Comparison of ENCODE assay signal across 8 mouse cellular contexts in the genomic region with DNA sequence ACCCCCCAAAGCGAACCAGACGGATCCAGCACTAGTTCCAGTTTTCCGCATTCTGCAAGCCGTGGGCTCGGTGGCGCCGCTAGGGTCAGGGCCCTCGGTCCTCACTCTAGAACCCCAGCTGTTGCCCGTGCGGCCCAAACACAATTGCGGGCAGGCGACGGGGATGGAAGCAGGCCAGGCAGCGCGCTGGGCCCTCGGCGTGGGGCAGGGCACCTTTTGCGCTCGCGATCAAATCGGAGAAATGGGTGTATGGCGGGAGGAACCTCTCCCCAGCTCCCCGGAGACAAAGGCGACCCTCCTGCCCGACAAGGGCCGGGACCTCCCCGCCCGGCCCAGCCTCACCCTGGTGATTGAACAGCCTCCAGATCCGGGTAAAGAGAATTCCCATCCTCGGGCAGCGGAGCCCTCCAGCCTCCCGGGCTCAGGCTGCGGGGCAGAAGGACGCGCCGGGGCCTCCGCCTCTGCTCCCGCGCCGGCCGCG. TPM values are rescaled to one million over a fixed set of nuclear protein-coding genes. Genes with fewer than 3 reads are reported as not detected.
DNase-seq lines count a peak whose midpoint lies in the region; ATAC-seq and TF ChIP-seq lines count a peak whose summit lies in the region.

No protein-coding gene starts in this region.

- no peak overlapping the region for H3K4me2 ChIP-seq in CH12.LX (ENCODE audit: insufficient read depth, low read depth, poor library complexity, severe bottlenecking)
- peak overlapping the region; percentile 72 for H3K4me2 ChIP-seq in midbrain, embryonic 15.5 days

- no peak for TF ChIP-seq POLR2A in CH12.LX (IDR thresholded peaks at IDR 0.05; ENCODE audit: low read depth, low read length)

- no peak for TF ChIP-seq CTCF in CH12.LX (conservative IDR thresholded peaks at IDR 0.05 in 1 of 2, IDR thresholded peaks at IDR 0.05 in 1 of 2; ENCODE audit: low read depth in 2 of 2, low read length in 2 of 2)

- dilution Hi-C loops in CH12.LX (cut with MboI; ENCODE audit: extremely low pct_ligation_motif_present, extremely low pct_unique_long_range_greater_than_20kb, low sequenced_read_pairs): no loop called here

- peak overlapping the region; percentile 3; the same call in 1 of the 2 replicates for H3K27ac ChIP-seq in CH12.LX (ENCODE audit: insufficient read depth, low read depth)
- H3K27ac ChIP-seq in embryonic facial prominence, embryonic 10.5 days (replicated peaks): peak overlapping the region; percentile 99
- peak overlapping the region; percentile 82 for H3K27ac ChIP-seq in midbrain, embryonic 15.5 days

- peak; percentile 90 for ATAC-seq in midbrain, embryonic 15.5 days (replicated peaks)

- TF ChIP-seq EP300 in CH12.LX (IDR thresholded peaks at IDR 0.05; ENCODE audit: low read length): no peak

- TF ChIP-seq RAD21 in CH12.LX (IDR thresholded peaks at IDR 0.05; ENCODE audit: low read depth, low read length): no peak

- H3K79me2 ChIP-seq in CH12.LX (replicated peaks; ENCODE audit: control insufficient read depth, extremely low read depth, insufficient read depth, poor library complexity, severe bottlenecking): peaks cover 51% of the 10 kb centered on the region

- no peaks in the 10 kb centered on the region for H3K9me3 ChIP-seq in CH12.LX (replicated peaks; ENCODE audit: low read length)
- H3K9me3 ChIP-seq in embryonic facial prominence, embryonic 10.5 days: no peaks in the 10 kb centered on the region
- no peaks in the 10 kb centered on the region for H3K9me3 ChIP-seq in midbrain, embryonic 15.5 days

- no peaks in the 10 kb centered on the region for H3K36me3 ChIP-seq in CH12.LX (replicated peaks in 1 of 2; ENCODE audit: control insufficient read depth in 1 of 2, insufficient read depth in 1 of 2, low read length in 1 of 2)
- no peaks in the 10 kb centered on the region for H3K36me3 ChIP-seq in embryonic facial prominence, embryonic 10.5 days (replicated peaks)
- no peaks in the 10 kb centered on the region for H3K36me3 ChIP-seq in midbrain, embryonic 15.5 days (replicated peaks)

- peak; percentile 75 to 78 for DNase-seq in cerebellum, postnatal 10 days
- no peak for DNase-seq in cerebellum, adult 9-11 months
- DNase-seq in CH12.LX (ENCODE audit: extremely low read depth) (peak; percentile 33), liver (peak; percentile 74)
- no peak for DNase-seq in embryonic facial prominence, embryonic 10.5 days (ENCODE audit: low spot score)
- peak; percentile 63 for DNase-seq in heart, postnatal 4 days
- DNase-seq in testis, postnatal 10 days (ENCODE audit: low spot score): peak; percentile 75

- in situ Hi-C loops in CH12.LX (cut with MboI; ENCODE audit: low pct_ligation_motif_present, low pct_unique_long_range_greater_than_20kb, low sequenced_read_pairs): loop anchor here (25.0 kb wide), 1 partner anchor 163 kb away; no protein-coding TSS in a partner anchor

- H3K4me1 ChIP-seq in CH12.LX (ENCODE audit: control insufficient read depth in 1 of 2, insufficient read depth in 2 of 2): peaks cover 16 to 68% of the 10 kb centered on the region in 2 experiments
- peaks cover 35% of the 10 kb centered on the region for H3K4me1 ChIP-seq in embryonic facial prominence, embryonic 10.5 days
- peaks cover 33% of the 10 kb centered on the region for H3K4me1 ChIP-seq in midbrain, embryonic 15.5 days

- WGBS in embryonic facial prominence, embryonic 10.5 days: under 1% methylated on average over 42 of the region's 42 CpGs
- WGBS in midbrain, embryonic 15.5 days: under 1% methylated on average over 42 of the region's 42 CpGs

- H3K27me3 ChIP-seq in CH12.LX (replicated peaks): peaks cover 3% of the 10 kb centered on the region
- no peaks in the 10 kb centered on the region for H3K27me3 ChIP-seq in embryonic facial prominence, embryonic 10.5 days (replicated peaks; ENCODE audit: low read depth, poor library complexity, severe bottlenecking)
- no peaks in the 10 kb centered on the region for H3K27me3 ChIP-seq in midbrain, embryonic 15.5 days (replicated peaks)

- peak overlapping the region; percentile 79 for H3K9ac ChIP-seq in CH12.LX (ENCODE audit: insufficient read depth, low read depth)
- peak overlapping the region; percentile 77 for H3K9ac ChIP-seq in midbrain, embryonic 15.5 days

- peak overlapping the region; percentile 88 to 91 (median 89) for H3K4me3 ChIP-seq in CH12.LX (replicated peaks in 1 of 3; ENCODE audit: low read depth in 2 of 3, low read length in 2 of 3, poor library complexity in 1 of 3)
- H3K4me3 ChIP-seq in embryonic facial prominence, embryonic 10.5 days: peak overlapping the region; percentile 93
- peak overlapping the region; percentile 62 for H3K4me3 ChIP-seq in midbrain, embryonic 15.5 days

TF ChIP-seq in CH12.LX, 34 proteins besides CTCF, POLR2A, EP300 and RAD21:
- no peak for TF ChIP-seq POLR2AphosphoS2 (IDR thresholded peaks at IDR 0.05; ENCODE audit: low read depth, low read length)
- TF ChIP-seq NRF1 (IDR thresholded peaks at IDR 0.05; ENCODE audit: low read depth, low read length): no peak
- TF ChIP-seq MYC (IDR thresholded peaks at IDR 0.05; ENCODE audit: low read depth, low read length): no peak
- TF ChIP-seq SMC3 (IDR thresholded peaks at IDR 0.05; ENCODE audit: low read depth, low read length): no peak
- TF ChIP-seq MAZ (IDR thresholded peaks at IDR 0.05; ENCODE audit: low read depth, low read length): no peak
- peak; percentile 40; the same call in 1 of the 2 replicates for TF ChIP-seq UBTF (IDR thresholded peaks at IDR 0.05; ENCODE audit: low read depth, low read length)
- TF ChIP-seq CHD2 (IDR thresholded peaks at IDR 0.05; ENCODE audit: low read length): peak; percentile 29; the same call in 1 of the 2 replicates
- no peak for TF ChIP-seq TCF12 (IDR thresholded peaks at IDR 0.05; ENCODE audit: low read depth, low read length)
- no peak for TF ChIP-seq ZKSCAN1 (IDR thresholded peaks at IDR 0.05; ENCODE audit: borderline replicate concordance, low read depth, low read length)
- no peak for TF ChIP-seq ZNF384 (IDR thresholded peaks at IDR 0.05; ENCODE audit: low read depth, low read length)

RNA-seq across cellular contexts. Expression of a gene that starts 0.4 kb away (rescaled TPM):
- total RNA-seq in CH12.LX (2012; rRNA removed) (16.3 and 17.8 TPM in 2 replicates), CH12.LX (2014; rRNA removed) (65.2 and 71.3 TPM in 2 replicates)
- 34.7 and 36.0 TPM in 2 replicates for polyA plus RNA-seq in CH12.LX (2012; ENCODE audit: insufficient read length, low read depth)
- 53.6 and 54.1 TPM in 2 replicates for polyA plus RNA-seq in embryonic facial prominence, embryonic 10.5 days (2016; fragmentation: Nextera tagmentation; extraction: Ambion mirVana)
- 10 to 100 TPM; 52.7 to 56.2 TPM for total RNA-seq in heart, postnatal 4 days (2021)
- 37.3 and 40.2 TPM in 2 replicates for polyA plus RNA-seq in midbrain, embryonic 15.5 days (2015; fragmentation: Nextera tagmentation; extraction: Ambion mirVana)

RNA-seq across cellular contexts. Expression of a gene that starts 46.0 kb away (rescaled TPM):
- 0.84 and 1.5 TPM in 2 replicates for total RNA-seq in CH12.LX (2012; rRNA removed)
- 1.6 and 1.7 TPM in 2 replicates for total RNA-seq in CH12.LX (2014; rRNA removed)
- 1.5 and 1.8 TPM in 2 replicates for polyA plus RNA-seq in CH12.LX (2012; ENCODE audit: insufficient read length, low read depth)
- polyA plus RNA-seq in embryonic facial prominence, embryonic 10.5 days (2016; fragmentation: Nextera tagmentation; extraction: Ambion mirVana): 0.52 and 1.00 TPM in 2 replicates
- total RNA-seq in heart, postnatal 4 days (2021): 1 to 10 TPM; 4.1 to 6.5 TPM
- polyA plus RNA-seq in midbrain, embryonic 15.5 days (2015; fragmentation: Nextera tagmentation; extraction: Ambion mirVana): 0.65 and 0.72 TPM in 2 replicates

Comparison
In these comparisons a context has a peak if more than half of its experiments do, and no peak if none do; other contexts are left out.
1. DNase-seq: peak in cerebellum, postnatal 10 days (2 of 2), CH12.LX (single experiment), heart, postnatal 4 days (single experiment), liver (single experiment) and testis, postnatal 10 days (single experiment); none in cerebellum, adult 9-11 months (single experiment) and embryonic facial prominence, embryonic 10.5 days (single experiment).
2. H3K27ac ChIP-seq: peak in every context shown above with its lines; median percentile 99 in embryonic facial prominence, embryonic 10.5 days; 82 in midbrain, embryonic 15.5 days; 3 in CH12.LX.
3. Peak in every context shown above with its lines, with median percentiles within 50 percentile points of each other: H3K4me3 ChIP-seq.